ENCODE assay signal across 13 mouse cellular contexts in genomic region chr8:63368580-63368979, GRCm38 (mm10).
"Had no signal": no experiment of that assay in that cellular context is flagged by ENCODE, and none has a peak within 500 bp of the region (broad histone marks: within the 10 kb centered on the region; RNA-seq: fewer than 3 reads in every experiment).

No protein-coding gene starts in this region.

- H3K9me3 ChIP-seq: kidney, embryonic 15.5 days; liver, embryonic 13.5 days; midbrain, embryonic 12.5 days had no signal

- H3K9ac ChIP-seq: kidney, embryonic 15.5 days; liver, embryonic 13.5 days; midbrain, embryonic 12.5 days had no signal

- H3K4me3 ChIP-seq: kidney, embryonic 15.5 days; left cerebral cortex, adult 2 months; liver, embryonic 13.5 days; midbrain, embryonic 12.5 days had no signal

- H3K27me3 ChIP-seq: kidney, embryonic 15.5 days; liver, embryonic 13.5 days; midbrain, embryonic 12.5 days had no signal

- ATAC-seq: midbrain, embryonic 16.5 days had no signal

- H3K27ac ChIP-seq: kidney, embryonic 15.5 days; left cerebral cortex, adult 2 months; liver, embryonic 13.5 days; macrophage; midbrain, embryonic 12.5 days had no signal

- H3K4me2 ChIP-seq: kidney, embryonic 15.5 days; liver, embryonic 13.5 days; midbrain, embryonic 12.5 days had no signal

- H3K36me3 ChIP-seq: kidney, embryonic 15.5 days; liver, embryonic 13.5 days; midbrain, embryonic 12.5 days had no signal

- DNase-seq: kidney, postnatal 10 days; kidney, postnatal 36 days; layer of hippocampus, postnatal 36 days; liver, embryonic 13.5 days; lung, adult 2 months; thymus, adult 2 months; thymus, postnatal 14 days; thymus, postnatal 4 days had no signal

- H3K4me1 ChIP-seq: kidney, embryonic 15.5 days; liver, embryonic 13.5 days; midbrain, embryonic 12.5 days had no signal
